Comparison of ENCODE assay signal across 8 mouse cellular contexts in genomic region chr7:131410416-131411058, GRCm38 (mm10). TPM values are rescaled to one million over a fixed set of nuclear protein-coding genes. Genes with fewer than 3 reads are reported as not detected.
DNase-seq lines count a peak whose midpoint lies in the region; ATAC-seq lines count a peak whose summit lies in the region.

Gene Ikzf5, minus strand, starts transcription at chr7:131410521.
Gene Acadsb, plus strand, starts transcription at chr7:131410601.

- peak within 1 kb of the TSS; percentile 61 for H3K4me2 ChIP-seq in hindbrain, embryonic 14.5 days (replicated peaks)

- H3K36me3 ChIP-seq in hindbrain, embryonic 14.5 days (replicated peaks; ENCODE audit: control insufficient read depth, insufficient read depth) = no peaks in the 10 kb centered on the region; the same call in 1 of the 2 replicates

- H3K27me3 ChIP-seq in hindbrain, embryonic 14.5 days (ENCODE audit: control insufficient read depth, insufficient read depth, low read length) = no peaks in the 10 kb centered on the region

- peak; percentile 98 for ATAC-seq in hindbrain, embryonic 14.5 days (ENCODE audit: low FRiP score)

- peak within 1 kb of the TSS; percentile 90 for H3K9ac ChIP-seq in hindbrain, embryonic 14.5 days

- H3K4me3 ChIP-seq in hindbrain, embryonic 14.5 days (replicated peaks; ENCODE audit: low read length) = peak within 1 kb of the TSS; percentile 90

- H3K4me1 ChIP-seq in hindbrain, embryonic 14.5 days (replicated peaks; ENCODE audit: control insufficient read depth, insufficient read depth, low read length) = peaks cover 28% of the 10 kb centered on the region

- peak; percentile 98 for DNase-seq in R1 (ENCODE audit: low read depth, low spot score)
- DNase-seq in cerebellum, postnatal 25 days = peak; percentile 99
- peak; percentile 98 to 99 for DNase-seq in frontal cortex, postnatal 25 days (ENCODE audit: low spot score in 2 of 2)
- DNase-seq in hindbrain, embryonic 14.5 days (ENCODE audit: low spot score) = peak; percentile 97
- DNase-seq in layer of hippocampus, postnatal 36 days = peak; percentile 99 to 100
- DNase-seq in lung, postnatal 36 days = peak; percentile 99
- peak; percentile 99 for DNase-seq in retina, postnatal 1 day
- peak; percentile 99 to 100 for DNase-seq in urinary bladder, adult 18-20 months (ENCODE audit: low spot score in 2 of 2)

- no peaks in the 10 kb centered on the region for H3K9me3 ChIP-seq in hindbrain, embryonic 14.5 days (ENCODE audit: control insufficient read depth, low read length)

- H3K27ac ChIP-seq in hindbrain, embryonic 14.5 days = peak within 1 kb of the TSS; percentile 79

- 1% methylated on average over 42 of the region's 42 CpGs for WGBS in hindbrain, embryonic 14.5 days

RNA-seq across cellular contexts. Expression of gene Ikzf5, which starts in this region (rescaled TPM):
- polyA plus RNA-seq in hindbrain, embryonic 14.5 days (2014; fragmentation: Nextera tagmentation; extraction: Ambion mirVana) = 15.7 and 18.0 TPM in 2 replicates
- 10 to 100 TPM; 50.9 to 53.3 TPM for total RNA-seq in layer of hippocampus, postnatal 36 days (2021)

RNA-seq across cellular contexts. Expression of gene Acadsb, which starts in this region (rescaled TPM):
- polyA plus RNA-seq in hindbrain, embryonic 14.5 days (2014; fragmentation: Nextera tagmentation; extraction: Ambion mirVana) = 91.3 and 101 TPM in 2 replicates
- 10 to 100 TPM; 81.1 to 84.4 TPM for total RNA-seq in layer of hippocampus, postnatal 36 days (2021)

Comparison
In these comparisons a context has a peak if more than half of its experiments do, and no peak if none do; other contexts are left out.
1. Peak in every context shown above with its lines: DNase-seq, ATAC-seq, H3K4me3 ChIP-seq and H3K27ac ChIP-seq.